11 mouse cellular contexts compared by ENCODE assay signal in the genomic region with DNA sequence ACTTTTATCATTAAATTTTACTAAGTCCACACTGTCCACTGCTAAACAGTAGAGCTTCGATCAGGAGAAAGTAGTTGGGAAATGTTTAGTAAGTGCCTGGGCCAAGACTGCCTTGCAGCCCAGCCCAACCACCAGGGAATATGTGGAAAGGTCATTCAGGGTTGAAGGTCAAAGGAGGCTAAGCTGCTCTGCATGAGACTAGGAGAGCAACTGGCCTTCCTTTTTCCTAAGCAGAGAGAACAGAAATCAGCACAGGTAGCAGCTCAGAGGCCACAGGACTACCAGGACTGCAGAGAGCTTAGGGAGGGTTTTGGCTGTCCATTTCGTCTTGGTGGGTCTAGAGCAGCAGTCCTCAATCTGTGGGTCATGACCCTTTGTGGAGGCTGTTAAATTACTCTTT. TPM values are rescaled to one million over a fixed set of nuclear protein-coding genes. Genes with fewer than 3 reads are reported as not detected.
DNase-seq lines count a peak whose midpoint lies in the region; ATAC-seq and TF ChIP-seq lines count a peak whose summit lies in the region.
"Had no signal": no experiment of that assay in that cellular context is flagged by ENCODE, and none has a peak within 500 bp of the region (broad histone marks: within the 10 kb centered on the region; RNA-seq: fewer than 3 reads in every experiment).

No protein-coding gene starts in this region.

- intact Hi-C loops in heart, postnatal 25 days (cut with DNase I), result no loop called here

- peak; percentile 68 to 69 for DNase-seq in heart, adult 18-20 months
- no peak for DNase-seq in heart, postnatal 25 days (ENCODE audit: low spot score)
- no peak for DNase-seq in spleen, adult 2 months (ENCODE audit: low read depth in 1 of 2, low spot score in 2 of 2)
- no peak for DNase-seq in spleen, postnatal 14 days (ENCODE audit: low spot score in 2 of 2)
- DNase-seq in heart, adult 8-10 months (ENCODE audit: low spot score), result peak; percentile 57
- peak; percentile 63 for DNase-seq in skeletal muscle tissue, adult 2 months (ENCODE audit: low read depth, low spot score)
- DNase-seq in urinary bladder, adult 18-20 months (ENCODE audit: low spot score in 2 of 2), result no peak
- DNase-seq: cerebellum, adult 2 months had no signal

- peak overlapping the region; percentile 8; the same call in 1 of the 2 replicates for H3K27ac ChIP-seq in spleen, adult 2 months (ENCODE audit: insufficient read depth, low read length)
- H3K27ac ChIP-seq in intestine, embryonic 15.5 days, result no peak overlapping the region
- H3K27ac ChIP-seq: lung, embryonic 15.5 days had no signal

- H3K4me1 ChIP-seq in spleen, adult 2 months (ENCODE audit: control insufficient read depth, insufficient read depth, insufficient read length), result peaks cover 24% of the 10 kb centered on the region
- no peaks in the 10 kb centered on the region for H3K4me1 ChIP-seq in intestine, embryonic 15.5 days (replicated peaks)

- no peak overlapping the region for H3K4me3 ChIP-seq in spleen, adult 2 months (ENCODE audit: extremely low read depth, insufficient read depth, insufficient read length)
- no peak overlapping the region for H3K4me3 ChIP-seq in intestine, embryonic 15.5 days (replicated peaks)
- H3K4me3 ChIP-seq: lung, embryonic 15.5 days had no signal

- TF ChIP-seq CTCF in spleen, adult 2 months (IDR thresholded peaks at IDR 0.05; ENCODE audit: extremely low read depth, insufficient read depth, insufficient read length, insufficient replicate concordance), result no peak

- no peak for TF ChIP-seq POLR2A in spleen, adult 2 months (IDR thresholded peaks at IDR 0.05; ENCODE audit: low read depth, low read length)

- H3K9me3 ChIP-seq in intestine, embryonic 15.5 days, result no peaks in the 10 kb centered on the region
- H3K9me3 ChIP-seq: lung, embryonic 15.5 days had no signal

- no peak overlapping the region for H3K4me2 ChIP-seq in intestine, embryonic 15.5 days (replicated peaks)
- H3K4me2 ChIP-seq: lung, embryonic 15.5 days had no signal

- no peak overlapping the region for H3K9ac ChIP-seq in intestine, embryonic 15.5 days
- H3K9ac ChIP-seq: lung, embryonic 15.5 days had no signal

- no peak for ATAC-seq in intestine, embryonic 15.5 days
- ATAC-seq: activated CD4-positive, CD25-positive, alpha-beta regulatory T cell, adult 4 months had no signal

- WGBS in spleen, adult 2 months, result 73% methylated on average over 2 of the region's 2 CpGs
- 54% methylated on average over 2 of the region's 2 CpGs for WGBS in intestine, embryonic 15.5 days

- no peaks in the 10 kb centered on the region for H3K27me3 ChIP-seq in spleen, adult 2 months (ENCODE audit: control insufficient read depth, insufficient read depth, low read length)
- no peaks in the 10 kb centered on the region for H3K27me3 ChIP-seq in intestine, embryonic 15.5 days (replicated peaks)
- H3K27me3 ChIP-seq: lung, embryonic 15.5 days had no signal

- no peaks in the 10 kb centered on the region for H3K36me3 ChIP-seq in spleen, adult 2 months (ENCODE audit: control insufficient read depth, insufficient read depth, low read length)
- H3K36me3 ChIP-seq in intestine, embryonic 15.5 days, result no peaks in the 10 kb centered on the region
- H3K36me3 ChIP-seq: lung, embryonic 15.5 days had no signal

RNA-seq across cellular contexts. Expression of gene Trak2, which starts 15.3 kb away (rescaled TPM):
- 100 to 1,000 TPM; 187 to 225 TPM for total RNA-seq in heart, adult 18-20 months (2021)
- total RNA-seq in heart, postnatal 25 days (2021), result 100 to 1,000 TPM; 185 to 192 TPM
- polyA plus RNA-seq in spleen, adult 2 months (2012; rRNA removed), result 47.4 and 51.6 TPM in 2 replicates
- total RNA-seq in heart, adult 8-10 months (2022), result 100 to 1,000 TPM; 204 to 258 (median 233) TPM
- 11.5 and 12.0 TPM in 2 replicates for polyA plus RNA-seq in intestine, embryonic 15.5 days (2015; fragmentation: Nextera tagmentation; extraction: Ambion mirVana)

RNA-seq across cellular contexts. Expression of gene Stradb, which starts 15.4 kb away (rescaled TPM):
- 10 to 100 TPM; 63.9 to 85.2 TPM for total RNA-seq in heart, adult 18-20 months (2021)
- 10 to 100 TPM; 55.0 to 57.1 TPM for total RNA-seq in heart, postnatal 25 days (2021)
- polyA plus RNA-seq in spleen, adult 2 months (2012; rRNA removed), result 8.9 and 10.5 TPM in 2 replicates
- total RNA-seq in heart, adult 8-10 months (2022), result 10 to 100 TPM; 70.3 to 88.6 (median 75.8) TPM
- polyA plus RNA-seq in intestine, embryonic 15.5 days (2015; fragmentation: Nextera tagmentation; extraction: Ambion mirVana), result 21.3 and 23.1 TPM in 2 replicates

Comparison
In these comparisons a context has a peak if more than half of its experiments do, and no peak if none do; other contexts are left out.
1. DNase-seq: peak in heart, adult 18-20 months (2 of 2), heart, adult 8-10 months (single experiment) and skeletal muscle tissue, adult 2 months (single experiment); none in heart, postnatal 25 days (single experiment), spleen, adult 2 months (0 of 2), spleen, postnatal 14 days (0 of 2) and urinary bladder, adult 18-20 months (0 of 2).